Mouse (Mus musculus) T-cell, adult 66 days (primary cell): ENCODE data around the gene Gm13040. TPM values are rescaled to one million over a fixed set of nuclear protein-coding genes. Genes with fewer than 3 reads are reported as not detected.

ENCODE experiments used
- total RNA-seq, 2 experiments: library from RNA; stranded (reverse); gene quantifications; 3 replicates in 1 of 2; 4 replicates in 1 of 2; pipeline ENCODE4 v1.2.4; 2023

Gene Gm13040
- total RNA-seq = not detected

DNA sequence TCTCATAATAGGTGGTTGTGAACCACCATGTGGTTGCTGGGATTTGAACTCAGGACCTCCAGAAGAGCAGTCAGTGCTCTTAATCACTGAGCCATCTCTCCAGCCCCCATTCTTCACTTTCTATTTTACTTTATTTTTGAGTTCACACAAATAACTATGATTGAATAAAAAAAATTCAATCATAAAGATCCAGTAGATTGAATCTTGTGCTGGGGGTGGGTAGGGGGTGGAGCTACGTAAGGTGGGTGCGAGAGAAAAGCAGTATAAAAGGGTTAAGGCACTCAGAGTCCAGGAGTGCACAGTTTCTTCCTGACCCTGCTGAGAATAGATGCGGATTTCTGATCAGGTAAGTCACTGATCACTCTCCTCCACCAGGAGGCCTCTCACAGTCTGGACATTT lies at the start of gene Gm13040:
Gene Gm13040, plus strand, starts transcription at position 301 of the 400 bp plus-strand sequence.

DNA sequence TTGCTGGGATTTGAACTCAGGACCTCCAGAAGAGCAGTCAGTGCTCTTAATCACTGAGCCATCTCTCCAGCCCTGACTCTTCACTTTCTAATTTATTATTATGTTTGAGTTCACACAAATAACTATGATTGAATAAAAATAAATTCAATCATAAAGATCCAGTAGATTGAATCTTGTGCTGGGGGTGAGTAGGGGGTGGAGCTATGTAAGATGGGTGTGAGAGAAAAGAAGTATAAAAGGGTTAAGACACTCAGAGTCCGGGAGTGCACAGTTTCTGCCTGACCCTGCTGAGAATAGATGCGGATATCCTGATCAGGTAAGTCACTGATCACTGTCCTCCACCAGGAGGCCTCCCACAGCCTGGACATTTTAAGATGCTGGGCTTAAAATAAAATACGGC lies 24.7 kb upstream of the Gm13040 start, which contains the start of gene Gm13043:
Gene Gm13043, plus strand, starts transcription at position 301 of the 400 bp plus-strand sequence.

DNA sequence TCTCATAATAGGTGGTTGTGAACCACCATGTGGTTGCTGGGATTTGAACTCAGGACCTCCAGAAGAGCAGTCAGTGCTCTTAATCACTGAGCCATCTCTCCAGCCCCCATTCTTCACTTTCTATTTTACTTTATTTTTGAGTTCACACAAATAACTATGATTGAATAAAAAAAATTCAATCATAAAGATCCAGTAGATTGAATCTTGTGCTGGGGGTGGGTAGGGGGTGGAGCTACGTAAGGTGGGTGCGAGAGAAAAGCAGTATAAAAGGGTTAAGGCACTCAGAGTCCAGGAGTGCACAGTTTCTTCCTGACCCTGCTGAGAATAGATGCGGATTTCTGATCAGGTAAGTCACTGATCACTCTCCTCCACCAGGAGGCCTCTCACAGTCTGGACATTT lies 15.6 kb downstream of the Gm13040 start, which contains the start of the genes BC080695 and Gm13057:
Gene BC080695, plus strand, starts transcription at position 301 of the 400 bp plus-strand sequence.
Gene Gm13057, plus strand, starts transcription at position 310 of the 400 bp plus-strand sequence.

Other genes with a start within 250 kb of the Gm13040 start
- not detected for gene Pdpn, start 236.4 kb upstream of the Gm13040 start, total RNA-seq
- not detected for gene Lrrc38, start 186.2 kb upstream of the Gm13040 start, total RNA-seq
- gene Pramel1, start 141.5 kb upstream of the Gm13040 start, total RNA-seq = not detected
- 10 to 100 TPM; 49.3 to 52.1 TPM for gene Pramef8, start 123.5 kb upstream of the Gm13040 start, total RNA-seq
- not detected for gene Oog4, start 85.6 kb upstream of the Gm13040 start, total RNA-seq
- gene Gm13043, start 24.6 kb upstream of the Gm13040 start, total RNA-seq = not detected
- not detected for gene BC080695, start 15.7 kb downstream of the Gm13040 start, total RNA-seq
- not detected for gene Gm13057, start 15.8 kb downstream of the Gm13040 start, total RNA-seq
- gene Gm13083, start 79.0 kb downstream of the Gm13040 start, total RNA-seq = not detected
- not detected for gene Gm13088, start 121.3 kb downstream of the Gm13040 start, total RNA-seq
- gene Gm13089, start 166.8 kb downstream of the Gm13040 start, total RNA-seq = not detected
- gene Gm13078, start 183.5 kb downstream of the Gm13040 start, total RNA-seq = not detected